Mouse (Mus musculus): ENCODE results near the gene Cers6. TPM values are rescaled to one million over a fixed set of nuclear protein-coding genes. Genes with fewer than 3 reads are reported as not detected.

Cers6 gene
- polyA plus RNA-seq, 1 experiment = 21.1 TPM

- Histone ChIP-seq H3K4me1 (replicated peaks; ENCODE audit: control insufficient read depth, insufficient read depth, low read length) (peaks cover 8% of the 10 kb centered on the region), H3K4me3 (ENCODE audit: control insufficient read depth, insufficient read depth, low read length) (no peak overlapping the region), H3K27ac (ENCODE audit: control insufficient read depth, insufficient read depth, low read length) (no peak overlapping the region), H3K27me3 (ENCODE audit: control insufficient read depth, insufficient read depth, low read length) (no peaks in the 10 kb centered on the region), H3K36me3 (ENCODE audit: control insufficient read depth, insufficient read depth, low read length) (no peaks in the 10 kb centered on the region)
- no peak for DNase-seq
- WGBS = 95% methylated on average over 1 of the region's 1 CpGs
- TF ChIP-seq CTCF (IDR thresholded peaks at IDR 0.05; ENCODE audit: borderline replicate concordance, control insufficient read depth, extremely low read depth, insufficient read depth, low read length, poor library complexity) (no peak), POLR2A (IDR thresholded peaks at IDR 0.05; ENCODE audit: control insufficient read depth, extremely low read depth, insufficient read depth, low read length, poor library complexity) (no peak)
Measured at GRCm38 (mm10) chr2:69134186-69134585, 272.9 kb downstream of the Cers6 start.

GRCm38 (mm10) chr2:69134937-69135336 lies 273.7 kb downstream of the Cers6 start:
- no peaks in the 10 kb centered on the region for H3K27me3 ChIP-seq (ENCODE audit: control insufficient read depth, insufficient read depth, low read length)
- no peak overlapping the region for H3K27ac ChIP-seq (ENCODE audit: control insufficient read depth, insufficient read depth, low read length)
- no peak for DNase-seq
- no peak for TF ChIP-seq CTCF (IDR thresholded peaks at IDR 0.05; ENCODE audit: borderline replicate concordance, control insufficient read depth, extremely low read depth, insufficient read depth, low read length, poor library complexity)
- TF ChIP-seq POLR2A (IDR thresholded peaks at IDR 0.05; ENCODE audit: control insufficient read depth, extremely low read depth, insufficient read depth, low read length, poor library complexity) = no peak
- H3K4me3 ChIP-seq (ENCODE audit: control insufficient read depth, insufficient read depth, low read length) = no peak overlapping the region
- no peaks in the 10 kb centered on the region for H3K36me3 ChIP-seq (ENCODE audit: control insufficient read depth, insufficient read depth, low read length)
- H3K4me1 ChIP-seq (replicated peaks; ENCODE audit: control insufficient read depth, insufficient read depth, low read length) = peaks cover 7% of the 10 kb centered on the region; the same call in 1 of the 2 replicates
- 46% methylated on average over 9 of the region's 9 CpGs for WGBS

- peaks cover 7% of the 10 kb centered on the region; the same call in 1 of the 2 replicates for H3K4me1 ChIP-seq (replicated peaks; ENCODE audit: control insufficient read depth, insufficient read depth, low read length)
- DNase-seq = no peak
- no peaks in the 10 kb centered on the region for H3K36me3 ChIP-seq (ENCODE audit: control insufficient read depth, insufficient read depth, low read length)
- H3K4me3 ChIP-seq (ENCODE audit: control insufficient read depth, insufficient read depth, low read length) = no peak within 1 kb of the TSS
- no peaks in the 10 kb centered on the region for H3K27me3 ChIP-seq (ENCODE audit: control insufficient read depth, insufficient read depth, low read length)
- no peak within 1 kb of the TSS for H3K27ac ChIP-seq (ENCODE audit: control insufficient read depth, insufficient read depth, low read length)
- 10% methylated on average over 15 of the region's 15 CpGs for WGBS
- TF ChIP-seq CTCF (IDR thresholded peaks at IDR 0.05; ENCODE audit: borderline replicate concordance, control insufficient read depth, extremely low read depth, insufficient read depth, low read length, poor library complexity) (no peak), POLR2A (IDR thresholded peaks at IDR 0.05; ENCODE audit: control insufficient read depth, extremely low read depth, insufficient read depth, low read length, poor library complexity) (no peak)
Measured at GRCm38 (mm10) chr2:69135661-69136576, 274.7 kb downstream of the Cers6 start, which contains the start of gene Nostrin. TSS of gene Nostrin (plus strand) at chr2:69135800.

GRCm38 (mm10) chr2:69137406-69138084 lies 276.3 kb downstream of the Cers6 start:
- DNase-seq = no peak

GRCm38 (mm10) chr2:69138759-69139158 lies 277.5 kb downstream of the Cers6 start:
- Histone ChIP-seq H3K4me3 (ENCODE audit: control insufficient read depth, insufficient read depth, low read length) (no peak overlapping the region), H3K36me3 (ENCODE audit: control insufficient read depth, insufficient read depth, low read length) (no peaks in the 10 kb centered on the region), H3K4me1 (replicated peaks; ENCODE audit: control insufficient read depth, insufficient read depth, low read length) (peaks cover 7% of the 10 kb centered on the region; the same call in 1 of the 2 replicates), H3K27ac (ENCODE audit: control insufficient read depth, insufficient read depth, low read length) (no peak overlapping the region), H3K27me3 (ENCODE audit: control insufficient read depth, insufficient read depth, low read length) (no peaks in the 10 kb centered on the region)
- 83% methylated on average over 4 of the region's 4 CpGs for WGBS
- no peak for TF ChIP-seq CTCF (IDR thresholded peaks at IDR 0.05; ENCODE audit: borderline replicate concordance, control insufficient read depth, extremely low read depth, insufficient read depth, low read length, poor library complexity)
- TF ChIP-seq POLR2A (IDR thresholded peaks at IDR 0.05; ENCODE audit: control insufficient read depth, extremely low read depth, insufficient read depth, low read length, poor library complexity) = no peak
- no peak for DNase-seq

More at GRCm38 (mm10) chr2:69137406-69138084, 276.3 kb downstream of the Cers6 start:
- Histone ChIP-seq H3K4me1 (replicated peaks; ENCODE audit: control insufficient read depth, insufficient read depth, low read length) (peaks cover 7% of the 10 kb centered on the region; the same call in 1 of the 2 replicates), H3K4me3 (ENCODE audit: control insufficient read depth, insufficient read depth, low read length) (no peak overlapping the region), H3K27me3 (ENCODE audit: control insufficient read depth, insufficient read depth, low read length) (no peaks in the 10 kb centered on the region), H3K27ac (ENCODE audit: control insufficient read depth, insufficient read depth, low read length) (no peak overlapping the region), H3K36me3 (ENCODE audit: control insufficient read depth, insufficient read depth, low read length) (no peaks in the 10 kb centered on the region)
- TF ChIP-seq POLR2A (IDR thresholded peaks at IDR 0.05; ENCODE audit: control insufficient read depth, extremely low read depth, insufficient read depth, low read length, poor library complexity) (no peak), CTCF (IDR thresholded peaks at IDR 0.05; ENCODE audit: borderline replicate concordance, control insufficient read depth, extremely low read depth, insufficient read depth, low read length, poor library complexity) (no peak)
- WGBS = 95% methylated on average over 10 of the region's 10 CpGs

- no peaks in the 10 kb centered on the region for H3K36me3 ChIP-seq (ENCODE audit: control insufficient read depth, insufficient read depth, low read length)
- TF ChIP-seq POLR2A (IDR thresholded peaks at IDR 0.05; ENCODE audit: control insufficient read depth, extremely low read depth, insufficient read depth, low read length, poor library complexity) (no peak), CTCF (IDR thresholded peaks at IDR 0.05; ENCODE audit: borderline replicate concordance, control insufficient read depth, extremely low read depth, insufficient read depth, low read length, poor library complexity) (no peak)
- no peaks in the 10 kb centered on the region for H3K27me3 ChIP-seq (ENCODE audit: control insufficient read depth, insufficient read depth, low read length)
- peaks cover 7% of the 10 kb centered on the region; the same call in 1 of the 2 replicates for H3K4me1 ChIP-seq (replicated peaks; ENCODE audit: control insufficient read depth, insufficient read depth, low read length)
- no peak overlapping the region for H3K4me3 ChIP-seq (ENCODE audit: control insufficient read depth, insufficient read depth, low read length)
- H3K27ac ChIP-seq (ENCODE audit: control insufficient read depth, insufficient read depth, low read length) = no peak overlapping the region
- 81% methylated on average over 2 of the region's 2 CpGs for WGBS
- no peak for DNase-seq
Measured at GRCm38 (mm10) chr2:69140215-69140614, 279.0 kb downstream of the Cers6 start.
